Mouse (Mus musculus) liver, postnatal 0 days (tissue): ENCODE measurements at regions not wholly inside any gene's neighbourhood (a gene's known extent, or its start where the extent isn't known, plus 50 kb on each side); places are given as distances from the start of the nearest gene placed in this dataset.

Experiments
- CTCF ChIP-seq: sonication (generic); IDR thresholded peaks from 2 replicates; pipeline ENCODE4 v1.5.1; 2016; ENCODE audit warnings: antibody characterized with exemption, low read depth
- EP300 ChIP-seq: IDR thresholded peaks from 2 replicates; pipeline ENCODE4 v1.6.1; 2016; ENCODE audit warnings: antibody characterized with exemption, low read depth, mild to moderate bottlenecking

- TF ChIP-seq EP300 (no peak), CTCF (no peak)
These were observed 362.6 kb upstream of the Frg1 start for GRCm38 (mm10) chr8:41779459-41779858.
